ENCODE assay signal across 17 mouse cellular contexts in the genomic region with DNA sequence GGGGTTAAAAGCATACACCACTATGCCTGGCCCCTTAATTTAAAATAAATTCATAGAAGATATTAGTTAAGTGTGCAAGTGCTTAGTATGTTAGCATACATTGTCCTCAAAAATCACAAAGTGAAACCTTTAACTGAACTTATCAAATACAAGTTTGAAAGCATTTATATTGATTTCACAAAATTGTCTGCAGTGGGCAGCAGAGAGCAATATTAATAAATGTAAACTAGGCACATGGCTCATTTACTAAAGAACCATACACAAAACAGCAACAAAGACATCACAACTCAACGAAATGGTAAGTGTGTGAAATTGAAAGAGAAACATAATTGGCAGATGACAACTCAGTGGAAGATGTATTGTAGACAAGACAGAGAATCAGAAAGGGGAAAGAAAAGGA. TPM values are rescaled to one million over a fixed set of nuclear protein-coding genes. Genes with fewer than 3 reads are reported as not detected.
DNase-seq lines count a peak whose midpoint lies in the region; ATAC-seq and TF ChIP-seq lines count a peak whose summit lies in the region.
"Had no signal": no experiment of that assay in that cellular context is flagged by ENCODE, and none has a peak within 500 bp of the region (broad histone marks: within the 10 kb centered on the region; RNA-seq: fewer than 3 reads in every experiment).

No protein-coding gene starts in this region.

- no peak overlapping the region for H3K4me3 ChIP-seq in hindbrain, postnatal 0 days (ENCODE audit: low read length)
- no peak overlapping the region for H3K4me3 ChIP-seq in hindbrain, embryonic 11.5 days (ENCODE audit: low read depth, low read length)
- no peak overlapping the region for H3K4me3 ChIP-seq in midbrain, postnatal 0 days (ENCODE audit: low read depth, low read length)
- H3K4me3 ChIP-seq in midbrain, embryonic 15.5 days = no peak overlapping the region
- H3K4me3 ChIP-seq: embryonic facial prominence, embryonic 13.5 days; forebrain, embryonic 12.5 days; heart, embryonic 13.5 days; hindbrain, embryonic 12.5 days; neural tube, embryonic 15.5 days had no signal

- ATAC-seq in hindbrain, postnatal 0 days = no peak
- ATAC-seq in hindbrain, embryonic 11.5 days (ENCODE audit: low FRiP score) = no peak
- ATAC-seq in midbrain, postnatal 0 days (ENCODE audit: low FRiP score) = no peak
- ATAC-seq in midbrain, embryonic 15.5 days (replicated peaks) = no peak

- H3K4me1 ChIP-seq in hindbrain, postnatal 0 days (ENCODE audit: insufficient read depth, low read length) = no peaks in the 10 kb centered on the region
- H3K4me1 ChIP-seq in hindbrain, embryonic 11.5 days (replicated peaks; ENCODE audit: control insufficient read depth, insufficient read depth, low read length) = no peaks in the 10 kb centered on the region
- H3K4me1 ChIP-seq in midbrain, postnatal 0 days (ENCODE audit: insufficient read depth, low read length) = no peaks in the 10 kb centered on the region
- no peaks in the 10 kb centered on the region for H3K4me1 ChIP-seq in midbrain, embryonic 15.5 days
- H3K4me1 ChIP-seq: embryonic facial prominence, embryonic 13.5 days; forebrain, embryonic 12.5 days; heart, embryonic 13.5 days; hindbrain, embryonic 12.5 days; neural tube, embryonic 15.5 days had no signal

- WGBS in hindbrain, postnatal 0 days = 64% methylated on average over 1 of the region's 1 CpGs
- WGBS in hindbrain, embryonic 11.5 days = 74% methylated on average over 1 of the region's 1 CpGs
- 66% methylated on average over 1 of the region's 1 CpGs for WGBS in midbrain, postnatal 0 days
- 57% methylated on average over 1 of the region's 1 CpGs for WGBS in midbrain, embryonic 15.5 days

- intact Hi-C loops in left cerebral cortex, postnatal 4 days (cut with DNase I) = loop anchor here (10.0 kb wide), 1 partner anchor 363 kb away; no protein-coding TSS in a partner anchor

- peak; percentile 36 for TF ChIP-seq CTCF in hindbrain, postnatal 0 days (IDR thresholded peaks at IDR 0.05; ENCODE audit: low read depth)
- peak; percentile 38 for TF ChIP-seq CTCF in midbrain, postnatal 0 days (IDR thresholded peaks at IDR 0.05)

- H3K9ac ChIP-seq in hindbrain, postnatal 0 days (replicated peaks; ENCODE audit: low read length) = no peak overlapping the region
- H3K9ac ChIP-seq in hindbrain, embryonic 11.5 days (ENCODE audit: low read depth, low read length) = no peak overlapping the region
- no peak overlapping the region for H3K9ac ChIP-seq in midbrain, postnatal 0 days (replicated peaks; ENCODE audit: low read length, poor library complexity, severe bottlenecking)
- H3K9ac ChIP-seq in midbrain, embryonic 15.5 days = no peak overlapping the region
- H3K9ac ChIP-seq: embryonic facial prominence, embryonic 13.5 days; forebrain, embryonic 12.5 days; heart, embryonic 13.5 days; hindbrain, embryonic 12.5 days; neural tube, embryonic 15.5 days had no signal

- no peaks in the 10 kb centered on the region for H3K9me3 ChIP-seq in hindbrain, postnatal 0 days (ENCODE audit: low read length)
- H3K9me3 ChIP-seq in hindbrain, embryonic 11.5 days (ENCODE audit: control insufficient read depth, low read length) = no peaks in the 10 kb centered on the region
- H3K9me3 ChIP-seq in midbrain, postnatal 0 days (ENCODE audit: low read length) = no peaks in the 10 kb centered on the region
- no peaks in the 10 kb centered on the region for H3K9me3 ChIP-seq in midbrain, embryonic 15.5 days
- H3K9me3 ChIP-seq: embryonic facial prominence, embryonic 13.5 days; forebrain, embryonic 12.5 days; heart, embryonic 13.5 days; hindbrain, embryonic 12.5 days; neural tube, embryonic 15.5 days had no signal

- DNase-seq in hindbrain, postnatal 0 days (ENCODE audit: low spot score) = peak; percentile 27
- no peak for DNase-seq in hindbrain, embryonic 11.5 days (ENCODE audit: low spot score)
- no peak for DNase-seq in midbrain, postnatal 0 days (ENCODE audit: low spot score)
- peak; percentile 77 for DNase-seq in induced T-regulatory cell, adult 2 months (ENCODE audit: low read depth)
- no peak for DNase-seq in ovary, postnatal 10 days (ENCODE audit: low spot score)
- DNase-seq in left cerebral cortex, postnatal 4 days = no peak
- DNase-seq: adrenal gland, postnatal 25 days; kidney, adult 2 months; lung, postnatal 4 days; thymus, postnatal 36 days had no signal

- H3K27ac ChIP-seq in hindbrain, postnatal 0 days = no peak overlapping the region
- H3K27ac ChIP-seq in hindbrain, embryonic 11.5 days (ENCODE audit: low read depth, low read length) = no peak overlapping the region
- no peak overlapping the region for H3K27ac ChIP-seq in midbrain, postnatal 0 days (ENCODE audit: low read depth, low read length)
- H3K27ac ChIP-seq in midbrain, embryonic 15.5 days = no peak overlapping the region
- H3K27ac ChIP-seq: embryonic facial prominence, embryonic 13.5 days; forebrain, embryonic 12.5 days; heart, embryonic 13.5 days; hindbrain, embryonic 12.5 days; neural tube, embryonic 15.5 days had no signal

- H3K4me2 ChIP-seq in hindbrain, postnatal 0 days (ENCODE audit: low read depth, low read length) = no peak overlapping the region
- H3K4me2 ChIP-seq in hindbrain, embryonic 11.5 days (replicated peaks; ENCODE audit: low read depth, low read length) = no peak overlapping the region
- no peak overlapping the region for H3K4me2 ChIP-seq in midbrain, postnatal 0 days (ENCODE audit: low read depth, low read length, poor library complexity, severe bottlenecking)
- no peak overlapping the region for H3K4me2 ChIP-seq in midbrain, embryonic 15.5 days
- H3K4me2 ChIP-seq: embryonic facial prominence, embryonic 13.5 days; forebrain, embryonic 12.5 days; heart, embryonic 13.5 days; hindbrain, embryonic 12.5 days; neural tube, embryonic 15.5 days had no signal

- H3K27me3 ChIP-seq in hindbrain, postnatal 0 days (ENCODE audit: insufficient read depth, low read length) = no peaks in the 10 kb centered on the region
- H3K27me3 ChIP-seq in hindbrain, embryonic 11.5 days (ENCODE audit: control insufficient read depth, insufficient read depth, low read length) = no peaks in the 10 kb centered on the region
- H3K27me3 ChIP-seq in midbrain, postnatal 0 days (ENCODE audit: insufficient read depth, low read length) = no peaks in the 10 kb centered on the region
- H3K27me3 ChIP-seq in midbrain, embryonic 15.5 days (replicated peaks) = no peaks in the 10 kb centered on the region
- H3K27me3 ChIP-seq: embryonic facial prominence, embryonic 13.5 days; forebrain, embryonic 12.5 days; heart, embryonic 13.5 days; hindbrain, embryonic 12.5 days; neural tube, embryonic 15.5 days had no signal

- no peaks in the 10 kb centered on the region for H3K36me3 ChIP-seq in hindbrain, postnatal 0 days (ENCODE audit: insufficient read depth, low read length)
- H3K36me3 ChIP-seq in hindbrain, embryonic 11.5 days (ENCODE audit: control insufficient read depth, insufficient read depth, low read length) = no peaks in the 10 kb centered on the region
- no peaks in the 10 kb centered on the region for H3K36me3 ChIP-seq in midbrain, postnatal 0 days (ENCODE audit: insufficient read depth, low read length)
- no peaks in the 10 kb centered on the region for H3K36me3 ChIP-seq in midbrain, embryonic 15.5 days (replicated peaks)
- H3K36me3 ChIP-seq: embryonic facial prominence, embryonic 13.5 days; forebrain, embryonic 12.5 days; heart, embryonic 13.5 days; hindbrain, embryonic 12.5 days; neural tube, embryonic 15.5 days had no signal

RNA-seq across cellular contexts. Expression of a gene that starts 3.7 kb away (rescaled TPM):
- total RNA-seq in hindbrain, postnatal 0 days (2014; rRNA removed) = 0.42 TPM in 1 of 2 replicates, not detected in the other
- polyA plus RNA-seq in hindbrain, postnatal 0 days (2015; fragmentation: Nextera tagmentation; extraction: Ambion mirVana) = 0.39 and 0.68 TPM in 2 replicates
- polyA plus RNA-seq in hindbrain, embryonic 11.5 days (2014; fragmentation: Nextera tagmentation; extraction: Ambion mirVana) = 0.64 and 0.94 TPM in 2 replicates
- total RNA-seq in midbrain, postnatal 0 days (2014; rRNA removed) = 1.6 TPM in 1 of 2 replicates, not detected in the other
- 0.20 and 0.52 TPM in 2 replicates for polyA plus RNA-seq in midbrain, postnatal 0 days (2015; fragmentation: Nextera tagmentation; extraction: Ambion mirVana)
- polyA plus RNA-seq in midbrain, embryonic 15.5 days (2015; fragmentation: Nextera tagmentation; extraction: Ambion mirVana) = 0.78 and 1.1 TPM in 2 replicates
- not detected for total RNA-seq in left cerebral cortex, postnatal 4 days (2021)
- total RNA-seq: adrenal gland, postnatal 25 days had no signal

RNA-seq across cellular contexts. Expression of a gene that starts 15.6 kb away (rescaled TPM):
- 22.4 and 22.9 TPM in 2 replicates for total RNA-seq in hindbrain, postnatal 0 days (2014; rRNA removed)
- 32.2 and 33.5 TPM in 2 replicates for polyA plus RNA-seq in hindbrain, postnatal 0 days (2015; fragmentation: Nextera tagmentation; extraction: Ambion mirVana)
- 29.4 and 32.9 TPM in 2 replicates for polyA plus RNA-seq in hindbrain, embryonic 11.5 days (2014; fragmentation: Nextera tagmentation; extraction: Ambion mirVana)
- 42.5 and 46.7 TPM in 2 replicates for total RNA-seq in midbrain, postnatal 0 days (2014; rRNA removed)
- polyA plus RNA-seq in midbrain, postnatal 0 days (2015; fragmentation: Nextera tagmentation; extraction: Ambion mirVana) = 36.6 and 38.8 TPM in 2 replicates
- 35.3 and 38.1 TPM in 2 replicates for polyA plus RNA-seq in midbrain, embryonic 15.5 days (2015; fragmentation: Nextera tagmentation; extraction: Ambion mirVana)
- total RNA-seq in left cerebral cortex, postnatal 4 days (2021) = 10 to 100 TPM; 21.7 to 25.2 TPM

RNA-seq across cellular contexts. Expression of a gene that starts 37.7 kb away (rescaled TPM):
- total RNA-seq in hindbrain, postnatal 0 days (2014; rRNA removed) = 3.3 and 3.5 TPM in 2 replicates
- 3.2 TPM in 2 replicates for polyA plus RNA-seq in hindbrain, postnatal 0 days (2015; fragmentation: Nextera tagmentation; extraction: Ambion mirVana)
- polyA plus RNA-seq in hindbrain, embryonic 11.5 days (2014; fragmentation: Nextera tagmentation; extraction: Ambion mirVana) = 10.6 and 13.1 TPM in 2 replicates
- total RNA-seq in midbrain, postnatal 0 days (2014; rRNA removed) = 3.5 and 5.9 TPM in 2 replicates
- polyA plus RNA-seq in midbrain, postnatal 0 days (2015; fragmentation: Nextera tagmentation; extraction: Ambion mirVana) = 2.4 and 2.9 TPM in 2 replicates
- polyA plus RNA-seq in midbrain, embryonic 15.5 days (2015; fragmentation: Nextera tagmentation; extraction: Ambion mirVana) = 4.4 and 4.9 TPM in 2 replicates
- 1 to 10 TPM; 6.1 to 7.1 TPM for total RNA-seq in left cerebral cortex, postnatal 4 days (2021)

RNA-seq across cellular contexts. Expression of a gene that starts 49.7 kb away (rescaled TPM):
- total RNA-seq in hindbrain, postnatal 0 days (2014; rRNA removed) = 0.31 TPM in 1 of 2 replicates, not detected in the other
- 0.16 TPM in 1 of 2 replicates, not detected in the other for polyA plus RNA-seq in hindbrain, postnatal 0 days (2015; fragmentation: Nextera tagmentation; extraction: Ambion mirVana)
- polyA plus RNA-seq in hindbrain, embryonic 11.5 days (2014; fragmentation: Nextera tagmentation; extraction: Ambion mirVana) = not detected in 2 replicates
- not detected in 2 replicates for total RNA-seq in midbrain, postnatal 0 days (2014; rRNA removed)
- 0.09 TPM in 2 replicates for polyA plus RNA-seq in midbrain, postnatal 0 days (2015; fragmentation: Nextera tagmentation; extraction: Ambion mirVana)
- 0.09 TPM in 1 of 2 replicates, not detected in the other for polyA plus RNA-seq in midbrain, embryonic 15.5 days (2015; fragmentation: Nextera tagmentation; extraction: Ambion mirVana)
- total RNA-seq in left cerebral cortex, postnatal 4 days (2021) = not detected
- total RNA-seq: adrenal gland, postnatal 25 days; layer of hippocampus, adult 18-20 months had no signal
- polyA plus RNA-seq: embryonic facial prominence, embryonic 13.5 days; heart, embryonic 13.5 days; hindbrain, embryonic 12.5 days; neural tube, embryonic 15.5 days had no signal

Comparison
In these comparisons a context has a peak if more than half of its experiments do, and no peak if none do; other contexts are left out.
1. DNase-seq: peak in hindbrain, postnatal 0 days (single experiment) and induced T-regulatory cell, adult 2 months (single experiment); none in hindbrain, embryonic 11.5 days (single experiment), midbrain, postnatal 0 days (single experiment), ovary, postnatal 10 days (single experiment) and left cerebral cortex, postnatal 4 days (single experiment).